Mouse (Mus musculus): ENCODE data around the gene Fhit. TPM values are rescaled to one million over a fixed set of nuclear protein-coding genes. Genes with fewer than 3 reads are reported as not detected.

Gene Fhit
- polyA plus RNA-seq, 1 experiment from 2014 or later: 21.4 TPM

DNA sequence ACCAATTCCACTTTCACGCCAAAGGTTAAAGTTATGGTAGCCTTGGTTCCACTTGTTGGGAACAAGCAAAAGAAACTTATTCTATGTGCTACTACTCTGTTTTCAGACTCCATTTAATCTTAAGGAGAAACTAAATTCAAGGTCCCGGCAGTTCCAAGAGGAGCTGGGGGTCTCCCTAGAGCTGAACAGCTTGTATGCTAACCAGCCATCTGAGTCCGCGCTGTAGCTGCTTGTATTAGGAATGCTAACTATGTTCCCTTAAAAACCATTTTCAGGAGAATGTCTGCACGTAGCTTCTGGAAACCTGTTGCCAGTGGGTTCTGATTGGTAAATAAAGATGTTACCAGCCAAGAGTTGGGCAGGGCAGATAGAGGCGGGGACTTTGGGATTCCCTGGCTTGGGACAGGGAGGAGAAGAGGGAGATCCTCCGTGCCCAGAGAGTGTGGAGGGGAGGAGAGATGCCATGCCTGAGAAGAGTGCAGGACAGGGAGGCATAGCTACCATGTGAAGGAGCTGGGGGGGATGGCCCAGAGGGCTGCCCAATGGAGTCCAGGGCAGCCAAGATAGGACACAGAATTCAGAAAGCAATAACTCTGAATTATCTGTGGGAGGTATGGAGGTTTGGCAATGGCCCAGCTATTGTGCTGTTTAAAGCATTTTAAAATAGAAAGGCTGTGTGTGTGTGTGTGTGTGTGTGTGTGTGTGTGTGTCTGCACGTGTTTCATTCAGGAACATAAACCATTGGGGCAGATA lies 629.9 kb downstream of the Fhit start:
- Histone ChIP-seq H3K9ac (ENCODE audit: low read depth, low read length) (no peak overlapping the region), H3K36me3 (ENCODE audit: control insufficient read depth, insufficient read depth) (no peaks in the 10 kb centered on the region), H3K4me2 (replicated peaks; ENCODE audit: low read depth) (no peak overlapping the region), H3K4me1 (replicated peaks; ENCODE audit: control insufficient read depth, insufficient read depth, low read length) (no peaks in the 10 kb centered on the region), H3K27me3 (replicated peaks; ENCODE audit: control insufficient read depth, insufficient read depth, low read length) (no peaks in the 10 kb centered on the region), H3K4me3 (ENCODE audit: low read depth, low read length) (no peak overlapping the region), H3K27ac (ENCODE audit: low read depth, low read length) (no peak overlapping the region), H3K9me3 (ENCODE audit: control insufficient read depth) (no peaks in the 10 kb centered on the region)
- no peak for TF ChIP-seq CTCF (IDR thresholded peaks at IDR 0.05; ENCODE audit: low read depth)
- ATAC-seq: no peak
- 74% methylated on average over 8 of the region's 8 CpGs for WGBS

DNA sequence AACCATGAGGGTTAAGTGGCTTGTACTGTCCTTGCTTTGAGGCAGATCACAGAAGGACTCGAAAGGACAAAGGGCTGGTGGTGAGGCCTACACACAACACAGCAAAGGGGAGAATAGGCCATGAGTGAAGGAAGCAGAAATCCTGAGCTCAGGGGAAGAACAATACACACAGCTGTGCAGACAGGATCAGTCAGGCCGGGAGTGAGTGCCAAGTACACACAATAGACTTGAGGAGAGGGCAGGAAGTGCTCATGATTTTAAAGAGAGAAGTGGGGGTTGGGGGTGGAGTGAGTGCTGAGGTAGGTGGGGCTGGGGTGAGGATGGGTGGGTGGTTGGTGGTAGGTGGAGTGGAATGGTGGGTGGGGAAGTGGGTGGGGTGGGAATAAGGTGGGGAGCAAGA lies 635.0 kb downstream of the Fhit start:
- Histone ChIP-seq H3K27ac (ENCODE audit: low read depth, low read length) (no peak overlapping the region), H3K4me2 (replicated peaks; ENCODE audit: low read depth) (no peak overlapping the region), H3K9me3 (ENCODE audit: control insufficient read depth) (no peaks in the 10 kb centered on the region), H3K9ac (ENCODE audit: low read depth, low read length) (no peak overlapping the region), H3K4me3 (ENCODE audit: low read depth, low read length) (no peak overlapping the region), H3K36me3 (ENCODE audit: control insufficient read depth, insufficient read depth) (no peaks in the 10 kb centered on the region), H3K27me3 (replicated peaks; ENCODE audit: control insufficient read depth, insufficient read depth, low read length) (no peaks in the 10 kb centered on the region), H3K4me1 (replicated peaks; ENCODE audit: control insufficient read depth, insufficient read depth, low read length) (no peaks in the 10 kb centered on the region)
- TF ChIP-seq CTCF (IDR thresholded peaks at IDR 0.05; ENCODE audit: low read depth): no peak
- no peak for ATAC-seq
- 49% methylated on average over 2 of the region's 2 CpGs for WGBS

DNA sequence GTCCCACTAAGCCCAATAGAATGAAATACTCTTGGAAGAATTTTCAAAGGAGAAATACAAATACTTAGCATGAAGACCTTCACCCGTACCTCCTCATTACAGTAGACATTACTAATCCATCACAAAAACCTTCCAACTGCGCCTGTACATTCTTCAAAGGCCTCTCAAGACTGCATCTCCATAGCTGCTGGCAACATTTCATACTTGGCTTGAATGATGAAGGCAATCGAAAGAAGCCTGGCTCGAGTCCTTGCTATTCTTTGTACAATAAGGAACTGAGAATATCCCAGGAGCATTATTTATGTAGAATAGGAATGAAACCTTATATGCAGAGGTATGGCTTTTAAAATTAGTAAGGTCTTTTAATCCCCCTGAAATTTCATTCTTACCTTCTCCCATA lies 636.0 kb downstream of the Fhit start:
- WGBS: 80% methylated on average over 4 of the region's 4 CpGs
- H3K4me3 ChIP-seq (ENCODE audit: low read depth, low read length): no peak overlapping the region
- no peaks in the 10 kb centered on the region for H3K36me3 ChIP-seq (ENCODE audit: control insufficient read depth, insufficient read depth)
- no peaks in the 10 kb centered on the region for H3K27me3 ChIP-seq (replicated peaks; ENCODE audit: control insufficient read depth, insufficient read depth, low read length)
- H3K4me2 ChIP-seq (replicated peaks; ENCODE audit: low read depth): no peak overlapping the region
- no peaks in the 10 kb centered on the region for H3K9me3 ChIP-seq (ENCODE audit: control insufficient read depth)
- TF ChIP-seq CTCF (IDR thresholded peaks at IDR 0.05; ENCODE audit: low read depth): no peak
- no peak overlapping the region for H3K9ac ChIP-seq (ENCODE audit: low read depth, low read length)
- no peaks in the 10 kb centered on the region for H3K4me1 ChIP-seq (replicated peaks; ENCODE audit: control insufficient read depth, insufficient read depth, low read length)
- H3K27ac ChIP-seq (ENCODE audit: low read depth, low read length): no peak overlapping the region
- ATAC-seq: no peak

DNA sequence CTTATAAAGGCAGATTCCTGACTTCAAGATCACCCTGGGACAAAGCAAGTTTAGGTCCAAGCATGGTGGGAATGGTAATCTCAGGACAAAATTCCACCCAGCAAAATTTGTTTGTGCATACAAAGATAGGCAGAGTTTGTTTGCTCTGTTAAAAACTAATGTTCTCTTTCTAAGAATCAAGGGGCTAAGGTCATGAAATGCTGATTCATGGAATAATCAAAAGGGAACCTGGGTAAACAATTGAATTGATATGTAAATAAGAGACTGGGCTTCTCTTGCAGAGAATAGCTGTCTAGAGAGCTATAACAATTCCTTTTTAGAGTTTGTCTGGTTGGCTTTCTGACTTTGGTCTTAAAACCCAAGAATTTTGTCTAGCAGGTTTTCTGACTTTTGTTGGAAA lies 647.8 kb downstream of the Fhit start:
- Histone ChIP-seq H3K27me3 (replicated peaks; ENCODE audit: control insufficient read depth, insufficient read depth, low read length) (no peaks in the 10 kb centered on the region), H3K4me2 (replicated peaks; ENCODE audit: low read depth) (no peak overlapping the region), H3K9ac (ENCODE audit: low read depth, low read length) (no peak overlapping the region), H3K27ac (ENCODE audit: low read depth, low read length) (no peak overlapping the region), H3K9me3 (ENCODE audit: control insufficient read depth) (no peaks in the 10 kb centered on the region), H3K36me3 (ENCODE audit: control insufficient read depth, insufficient read depth) (no peaks in the 10 kb centered on the region), H3K4me3 (ENCODE audit: low read depth, low read length) (no peak overlapping the region), H3K4me1 (replicated peaks; ENCODE audit: control insufficient read depth, insufficient read depth, low read length) (no peaks in the 10 kb centered on the region)
- ATAC-seq: no peak
- TF ChIP-seq CTCF (IDR thresholded peaks at IDR 0.05; ENCODE audit: low read depth): no peak

DNA sequence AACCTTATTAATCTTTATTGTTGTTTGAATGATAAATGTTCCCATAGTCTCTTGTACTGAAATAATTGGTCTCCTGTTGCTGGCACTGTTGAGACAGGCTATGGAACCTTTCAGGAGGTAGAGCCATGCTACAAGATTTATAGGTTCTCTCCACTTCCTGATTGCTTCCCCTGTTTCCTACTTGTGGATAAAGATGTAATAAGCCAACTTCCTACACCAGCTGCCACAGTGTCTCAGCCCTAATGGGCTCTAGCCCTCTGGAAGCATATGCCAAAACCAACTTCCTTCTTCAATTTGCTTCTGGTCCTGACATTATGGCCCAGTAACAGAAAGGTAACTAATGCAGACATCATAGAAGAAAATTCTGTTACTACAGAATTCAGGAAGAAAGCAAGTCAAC lies 652.6 kb downstream of the Fhit start:
- H3K4me2 ChIP-seq (replicated peaks; ENCODE audit: low read depth): no peak overlapping the region
- no peaks in the 10 kb centered on the region for H3K27me3 ChIP-seq (replicated peaks; ENCODE audit: control insufficient read depth, insufficient read depth, low read length)
- no peaks in the 10 kb centered on the region for H3K4me1 ChIP-seq (replicated peaks; ENCODE audit: control insufficient read depth, insufficient read depth, low read length)
- H3K27ac ChIP-seq (ENCODE audit: low read depth, low read length): no peak overlapping the region
- H3K36me3 ChIP-seq (ENCODE audit: control insufficient read depth, insufficient read depth): no peaks in the 10 kb centered on the region
- no peak overlapping the region for H3K4me3 ChIP-seq (ENCODE audit: low read depth, low read length)
- no peak for ATAC-seq
- TF ChIP-seq CTCF (IDR thresholded peaks at IDR 0.05; ENCODE audit: low read depth): no peak
- H3K9ac ChIP-seq (ENCODE audit: low read depth, low read length): no peak overlapping the region
- no peaks in the 10 kb centered on the region for H3K9me3 ChIP-seq (ENCODE audit: control insufficient read depth)

DNA sequence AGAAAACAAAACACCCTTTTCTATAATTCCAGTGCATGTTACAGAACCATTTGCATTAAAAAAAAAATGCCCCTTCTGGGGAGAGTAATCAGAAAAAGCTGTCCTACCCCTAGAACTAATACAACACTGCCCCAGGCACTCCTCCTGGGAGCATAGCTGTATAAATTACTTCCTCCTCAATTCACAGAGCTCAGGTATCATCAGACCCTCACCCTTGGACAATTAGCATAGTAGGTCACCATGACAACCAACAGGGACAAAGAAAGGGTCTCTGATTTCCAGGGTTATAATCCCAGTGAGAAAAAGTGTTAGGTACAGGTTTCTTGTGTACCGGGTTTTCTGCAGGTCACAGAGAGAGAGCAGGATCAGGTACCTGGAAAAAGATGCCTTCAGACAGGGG lies 654.3 kb downstream of the Fhit start:
- WGBS: 66% methylated on average over 1 of the region's 1 CpGs
- H3K36me3 ChIP-seq (ENCODE audit: control insufficient read depth, insufficient read depth): no peaks in the 10 kb centered on the region
- no peak for ATAC-seq
- H3K4me3 ChIP-seq (ENCODE audit: low read depth, low read length): no peak overlapping the region
- no peaks in the 10 kb centered on the region for H3K27me3 ChIP-seq (replicated peaks; ENCODE audit: control insufficient read depth, insufficient read depth, low read length)
- no peak for TF ChIP-seq CTCF (IDR thresholded peaks at IDR 0.05; ENCODE audit: low read depth)
- no peaks in the 10 kb centered on the region for H3K4me1 ChIP-seq (replicated peaks; ENCODE audit: control insufficient read depth, insufficient read depth, low read length)
- no peaks in the 10 kb centered on the region for H3K9me3 ChIP-seq (ENCODE audit: control insufficient read depth)
- H3K27ac ChIP-seq (ENCODE audit: low read depth, low read length): no peak overlapping the region
- no peak overlapping the region for H3K4me2 ChIP-seq (replicated peaks; ENCODE audit: low read depth)
- no peak overlapping the region for H3K9ac ChIP-seq (ENCODE audit: low read depth, low read length)

DNA sequence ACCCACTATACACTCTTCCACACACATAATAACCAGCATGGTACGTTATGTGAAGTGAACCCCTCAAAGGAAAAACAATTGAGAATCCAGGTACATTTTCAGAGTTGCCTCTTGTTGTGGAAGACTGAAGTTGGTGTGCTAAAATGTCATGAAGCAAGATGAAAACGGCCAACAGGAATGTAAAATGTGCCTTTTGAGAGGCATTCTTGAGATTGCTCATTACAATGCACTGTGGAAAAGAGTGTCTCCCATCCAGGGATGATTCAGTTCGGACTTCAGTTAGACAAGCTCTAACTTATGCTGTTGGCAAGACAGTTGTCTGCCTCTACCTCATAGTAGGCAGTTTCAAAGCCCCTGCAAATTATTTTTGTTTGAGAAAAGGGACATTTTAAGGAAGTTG lies 676.0 kb downstream of the Fhit start:
- Histone ChIP-seq H3K9ac (ENCODE audit: low read depth, low read length) (no peak overlapping the region), H3K4me1 (replicated peaks; ENCODE audit: control insufficient read depth, insufficient read depth, low read length) (no peaks in the 10 kb centered on the region), H3K4me2 (replicated peaks; ENCODE audit: low read depth) (no peak overlapping the region), H3K27me3 (replicated peaks; ENCODE audit: control insufficient read depth, insufficient read depth, low read length) (no peaks in the 10 kb centered on the region), H3K36me3 (ENCODE audit: control insufficient read depth, insufficient read depth) (no peaks in the 10 kb centered on the region), H3K4me3 (ENCODE audit: low read depth, low read length) (no peak overlapping the region), H3K27ac (ENCODE audit: low read depth, low read length) (no peak overlapping the region), H3K9me3 (ENCODE audit: control insufficient read depth) (no peaks in the 10 kb centered on the region)
- 79% methylated on average over 3 of the region's 3 CpGs for WGBS
- no peak for ATAC-seq
- no peak for TF ChIP-seq CTCF (IDR thresholded peaks at IDR 0.05; ENCODE audit: low read depth)
